Mouse (Mus musculus) T-helper 17 cell (primary cell): ENCODE data around the gene Cnr1.

Experiments
- in situ Hi-C, 2 experiments: fragments of 300-600 bp; cut with MboI, MseI; formaldehyde crosslinking; loops; 1 replicate in 1 of 2; 2 replicates in 1 of 2; pipeline ENCODE4 v1.15.1; 2025; ENCODE audit warnings: high pct_unique_total_duplicates in 2 of 2

Gene Cnr1

GRCm38 (mm10) chr4:33924234-33924888 lies at the start of gene Cnr1:
Gene Cnr1 (plus strand): TSS chr4:33924593.
- in situ Hi-C loops = no loop called here

DNA sequence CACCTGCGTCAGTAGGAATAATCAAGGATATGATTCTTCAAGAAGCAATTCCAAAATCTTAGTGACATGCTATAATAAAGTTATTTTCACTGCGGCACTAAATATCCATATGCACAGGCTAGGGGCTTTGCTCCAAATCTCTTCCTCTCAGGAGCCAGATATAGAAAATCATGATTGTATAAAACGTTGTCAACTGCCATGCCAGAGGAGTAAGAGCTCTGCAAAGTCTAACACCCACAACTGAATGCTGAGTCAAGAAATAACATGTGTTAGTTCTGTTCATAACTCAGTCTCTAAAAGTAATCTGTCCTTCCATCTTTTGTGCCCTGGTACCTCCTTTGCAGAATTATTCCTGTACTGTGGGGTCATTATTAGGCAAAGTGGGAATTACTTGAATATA lies 44.4 kb upstream of the Cnr1 start:
- in situ Hi-C loops = no loop called here

GRCm38 (mm10) chr4:33886026-33886425 lies 38.4 kb upstream of the Cnr1 start:
- in situ Hi-C loops = no loop called here

GRCm38 (mm10) chr4:33889976-33890375 lies 34.4 kb upstream of the Cnr1 start:
- in situ Hi-C loops = no loop called here

DNA sequence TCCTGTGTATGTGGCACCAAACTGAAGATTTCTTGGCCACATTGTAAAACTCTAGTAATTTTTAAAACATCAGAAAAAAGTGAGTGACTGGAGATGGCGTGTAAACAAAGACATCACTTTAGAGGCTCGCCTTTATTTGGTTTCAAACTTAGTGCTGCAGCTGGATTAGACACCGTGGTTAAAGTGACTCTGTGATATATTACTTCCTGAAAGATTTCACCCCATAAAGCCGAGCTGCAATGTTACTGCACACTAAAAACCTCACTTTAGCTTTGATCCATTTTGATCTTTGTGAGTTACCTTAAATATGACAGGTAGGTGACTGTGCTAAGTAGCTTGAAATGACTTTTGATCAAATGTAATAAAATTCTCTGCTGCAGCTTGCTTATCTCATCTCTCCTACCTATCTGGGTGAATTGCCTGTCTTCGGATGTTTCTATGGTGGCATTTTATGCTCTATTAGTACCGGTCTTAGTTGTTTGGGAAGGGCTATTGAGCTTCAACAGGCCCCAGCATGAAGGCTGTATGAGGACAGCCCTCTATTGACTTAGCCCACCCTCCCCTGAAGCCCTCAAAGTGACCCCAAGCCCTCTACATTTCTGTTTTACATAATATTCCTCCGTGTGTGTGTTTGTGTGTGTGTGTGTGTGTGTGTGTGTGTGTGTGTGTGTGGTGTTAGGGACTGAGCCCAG lies 32.1 kb upstream of the Cnr1 start:
- in situ Hi-C loops = no loop called here

GRCm38 (mm10) chr4:33893841-33894240 lies 30.6 kb upstream of the Cnr1 start:
- in situ Hi-C loops = no loop called here

GRCm38 (mm10) chr4:33895046-33895445 lies 29.3 kb upstream of the Cnr1 start:
- in situ Hi-C loops = no loop called here

DNA sequence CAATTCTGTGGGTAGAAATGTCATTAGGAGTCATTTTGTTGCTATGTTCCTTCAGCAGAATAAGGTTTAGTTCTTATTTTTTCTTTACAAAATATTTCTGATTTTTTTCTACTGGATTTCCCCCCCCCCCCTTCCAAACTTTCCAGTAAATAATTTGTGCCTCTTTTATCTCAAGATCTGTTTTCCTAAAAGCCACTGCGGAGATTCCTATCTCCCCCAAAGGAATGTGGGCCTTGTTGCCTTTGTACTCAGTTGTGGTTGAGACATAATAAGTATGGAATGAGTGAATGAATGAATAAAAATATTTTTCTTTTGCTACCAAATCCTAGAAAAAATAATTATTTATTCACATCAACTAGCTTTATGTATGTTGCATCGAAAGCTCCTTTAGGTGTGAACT lies 28.9 kb upstream of the Cnr1 start:
- in situ Hi-C loops = no loop called here

DNA sequence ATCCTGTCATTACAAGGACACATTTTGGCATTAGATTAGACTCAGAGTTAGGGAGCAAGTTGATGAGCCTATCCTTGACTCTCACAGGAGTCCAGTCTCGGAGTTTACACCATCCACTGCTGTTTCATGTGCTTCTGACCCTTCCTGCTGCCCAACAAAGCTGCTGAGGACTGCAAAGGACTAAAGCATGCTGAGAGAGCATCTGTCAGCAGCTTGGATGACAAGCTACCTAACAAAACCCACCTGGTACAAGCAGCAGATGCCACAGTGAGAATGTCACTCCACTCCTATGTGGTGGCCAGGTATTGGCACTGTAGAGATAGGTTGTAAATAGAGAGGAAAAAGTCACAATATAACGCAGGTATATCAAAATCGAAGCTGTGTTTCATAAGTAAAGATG lies 22.7 kb upstream of the Cnr1 start:
- in situ Hi-C loops = no loop called here

- in situ Hi-C loops = no loop called here
Observed at GRCm38 (mm10) chr4:33903812-33904340, 20.5 kb upstream of the Cnr1 start.

GRCm38 (mm10) chr4:33904826-33905225 lies 19.6 kb upstream of the Cnr1 start:
- in situ Hi-C loops = no loop called here

DNA sequence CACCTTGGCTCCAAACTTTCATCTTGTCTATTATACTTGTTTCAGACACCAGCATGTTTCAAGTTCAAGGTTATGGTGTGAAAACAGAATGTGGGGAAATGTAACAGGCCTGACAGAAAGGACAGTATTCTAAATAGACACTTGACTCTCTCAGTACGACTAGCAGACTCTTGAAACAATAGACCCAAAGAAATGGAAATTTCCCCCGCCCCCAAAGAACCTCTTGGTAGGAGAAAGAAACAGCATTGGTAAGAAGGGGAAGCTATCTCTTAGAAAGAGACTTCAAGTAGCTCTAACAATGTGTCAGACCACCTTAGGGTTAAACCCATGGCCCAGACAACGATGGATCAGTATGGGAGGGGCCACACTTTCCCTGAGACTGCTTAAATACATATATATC lies 15.6 kb upstream of the Cnr1 start:
- in situ Hi-C loops = no loop called here

DNA sequence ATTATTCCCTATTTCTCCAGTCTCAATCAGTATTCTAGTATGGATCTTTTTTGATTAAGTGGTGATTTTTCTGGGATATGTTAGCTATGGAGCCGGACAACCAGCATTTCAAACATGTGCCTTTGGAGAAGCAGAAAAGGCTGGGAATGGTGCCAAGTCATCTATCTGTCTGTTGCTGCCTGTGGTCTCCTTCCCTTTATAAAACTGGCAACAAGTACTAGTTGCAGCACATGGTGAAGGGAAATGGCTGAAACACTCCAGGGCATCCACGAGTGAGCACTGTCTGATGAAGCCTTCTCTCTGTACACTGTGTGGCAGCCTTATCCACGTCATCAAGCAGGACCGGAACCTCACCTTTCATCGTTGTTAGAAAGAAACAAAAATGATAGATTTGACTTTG lies 8.7 kb upstream of the Cnr1 start:
- in situ Hi-C loops = no loop called here

DNA sequence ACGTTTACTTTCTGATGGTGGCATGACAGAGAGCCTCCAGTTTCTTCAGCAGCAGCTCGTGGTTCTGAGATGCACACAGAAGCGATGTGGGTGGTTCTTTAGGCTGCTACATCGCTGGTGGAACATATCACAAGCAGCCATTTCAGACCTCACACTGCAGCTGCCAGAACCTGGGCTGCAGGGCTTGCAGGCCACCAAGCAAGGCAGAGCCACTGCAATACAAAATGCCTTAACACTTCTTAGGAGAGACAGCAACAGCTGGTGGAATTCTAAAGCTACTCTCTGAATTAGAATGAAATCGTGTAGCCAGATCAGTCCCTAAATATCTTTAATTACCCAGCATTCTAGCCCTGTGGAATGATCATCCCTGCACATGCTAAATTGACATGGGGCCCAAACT lies 3.6 kb upstream of the Cnr1 start:
- in situ Hi-C loops = no loop called here

- in situ Hi-C loops = no loop called here
Observed at GRCm38 (mm10) chr4:33923151-33923760, 1.1 kb upstream of the Cnr1 start.

DNA sequence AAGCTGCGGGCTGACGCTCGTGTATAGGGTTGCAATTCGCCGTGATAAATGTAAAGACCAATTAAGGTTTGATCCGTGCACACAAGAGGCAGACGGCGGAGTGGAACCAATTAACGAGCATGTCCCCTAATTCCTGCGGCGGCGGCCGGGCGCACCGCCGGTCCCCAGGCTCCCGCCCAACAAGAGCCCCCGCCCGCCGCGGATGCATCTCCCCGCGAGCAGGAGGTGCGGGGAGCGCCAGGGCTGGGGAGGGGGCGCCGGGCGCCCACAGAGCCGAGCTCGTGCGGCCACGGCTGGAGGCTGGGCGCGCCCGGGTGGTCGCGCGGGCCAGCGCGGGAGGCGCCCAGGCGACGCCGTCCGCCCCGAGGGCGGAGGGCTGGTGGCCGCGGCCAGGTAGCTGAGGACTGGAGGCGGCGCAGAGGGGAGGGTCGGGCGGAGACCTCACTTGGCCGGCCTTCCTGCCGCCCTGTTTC lies 596 bp upstream of the Cnr1 start:
- in situ Hi-C loops = no loop called here

DNA sequence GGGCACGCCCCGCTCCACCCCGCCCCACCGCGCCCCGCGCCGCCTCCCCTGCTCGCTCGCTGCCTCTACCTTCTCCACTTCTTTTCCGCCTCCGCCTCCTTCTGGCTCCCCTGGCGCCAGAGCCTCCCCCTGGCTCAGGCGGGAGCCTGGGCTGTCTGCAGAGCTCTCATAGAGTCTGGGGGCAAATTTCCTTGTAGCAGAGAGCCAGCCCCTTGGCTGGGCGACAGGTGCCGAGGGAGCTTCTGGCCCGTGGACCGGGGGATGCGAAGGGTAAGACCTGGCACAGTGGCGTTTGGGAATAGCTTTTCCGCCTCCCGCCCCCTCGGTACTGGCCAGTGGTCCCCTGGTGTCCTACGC lies 474 bp downstream of the Cnr1 start:
- in situ Hi-C loops = no loop called here

- in situ Hi-C loops = no loop called here
Observed at GRCm38 (mm10) chr4:33925489-33925888, 1.1 kb downstream of the Cnr1 start.

DNA sequence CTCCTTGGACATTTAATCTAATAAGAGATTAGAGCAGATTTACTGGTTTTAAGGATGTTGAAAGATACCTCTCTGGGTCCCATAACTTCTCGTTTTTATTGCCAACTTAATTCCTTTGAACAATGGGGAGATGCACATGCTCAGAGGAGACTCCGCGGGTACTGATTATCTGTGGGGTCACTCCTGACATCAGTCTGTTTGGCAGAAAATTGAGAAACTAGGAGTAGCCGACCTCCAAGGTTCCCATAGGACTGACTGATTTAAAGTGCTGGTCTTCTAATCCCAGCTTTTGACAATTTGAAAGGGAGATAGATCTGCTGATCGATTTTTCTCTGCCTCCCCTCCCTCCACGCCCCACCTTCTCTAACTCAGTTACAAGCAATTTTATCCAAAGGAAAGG lies 1.6 kb downstream of the Cnr1 start:
- in situ Hi-C loops = no loop called here

- in situ Hi-C loops = no loop called here
Observed at GRCm38 (mm10) chr4:33926730-33927263, 2.4 kb downstream of the Cnr1 start.

DNA sequence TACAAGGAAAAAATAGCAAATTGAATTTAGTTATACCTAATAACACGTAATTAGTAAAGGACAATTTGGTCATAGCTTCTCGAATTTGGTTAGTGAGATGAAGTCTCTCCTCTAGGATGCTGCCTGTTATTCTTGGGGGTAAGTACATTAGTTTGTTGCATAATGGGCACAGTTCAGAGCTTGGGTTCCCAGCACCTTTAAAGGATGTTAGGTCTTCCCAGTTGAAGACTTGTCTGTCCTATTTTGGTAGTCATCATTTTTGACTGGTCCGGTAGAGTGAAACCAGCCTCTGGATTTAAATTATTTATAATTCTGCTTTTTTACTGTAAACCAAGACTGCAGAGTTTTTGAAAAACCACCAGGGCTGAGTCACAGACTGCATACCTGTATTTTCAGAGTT lies 3.3 kb downstream of the Cnr1 start:
- in situ Hi-C loops = no loop called here

GRCm38 (mm10) chr4:33928450-33928849 lies 4.1 kb downstream of the Cnr1 start:
- in situ Hi-C loops = no loop called here

DNA sequence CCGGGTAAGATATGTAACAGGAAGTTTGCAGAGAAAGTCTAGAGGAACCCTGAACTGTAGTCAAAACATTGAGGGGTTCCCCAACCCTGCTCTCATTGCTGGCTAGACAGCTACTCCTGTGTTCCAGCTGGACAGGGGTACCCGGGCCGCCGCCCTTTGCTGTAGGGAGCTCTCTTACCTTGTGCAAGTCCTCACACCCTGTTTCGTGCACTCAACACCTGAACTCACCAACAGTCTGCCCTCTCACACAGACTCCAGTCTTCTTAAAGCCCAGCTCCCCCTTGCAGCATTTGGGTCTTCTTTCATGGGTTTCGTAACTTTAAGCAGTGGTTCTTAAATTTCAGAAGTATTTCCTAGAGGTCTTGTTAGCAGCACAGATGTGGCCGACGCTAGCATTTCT lies 7.0 kb downstream of the Cnr1 start:
- in situ Hi-C loops = no loop called here
